Mouse (Mus musculus): ENCODE measurements around the gene Tlr5.

Gene Tlr5

DNA sequence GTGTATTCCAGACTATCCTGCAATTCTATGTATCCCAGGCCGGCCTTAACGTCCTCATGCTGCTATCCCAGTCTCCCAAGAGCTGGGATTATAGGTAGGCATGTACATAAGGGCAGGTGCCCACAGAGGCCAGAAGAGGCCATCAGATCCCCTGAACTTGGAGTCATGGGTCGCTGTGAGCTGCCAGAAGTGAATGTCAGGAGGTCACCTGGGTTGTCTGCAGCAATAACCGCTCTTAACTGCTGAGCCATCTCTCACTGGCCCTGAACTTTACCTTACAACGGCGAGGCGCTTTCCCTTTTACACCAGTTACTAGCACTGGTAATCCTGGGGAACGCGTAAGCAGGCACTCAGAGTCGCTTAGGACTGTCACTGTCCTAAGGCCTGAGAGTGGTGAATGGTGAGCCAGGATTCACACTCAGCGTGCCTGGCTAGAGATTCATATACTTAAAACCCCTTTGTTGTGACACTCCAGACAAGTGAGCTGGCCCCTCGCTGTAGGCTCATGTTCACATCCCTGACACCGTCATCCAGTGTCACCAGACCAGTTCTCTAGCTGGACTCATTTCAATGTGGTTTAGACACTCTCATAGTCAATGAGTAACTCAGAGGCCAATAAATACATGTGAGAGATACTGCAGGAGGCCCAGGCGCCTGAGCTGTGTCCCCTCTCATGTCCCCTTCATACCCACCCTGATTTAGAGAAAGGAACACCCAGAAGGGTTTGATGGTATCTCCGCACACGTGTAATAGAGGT, 2.6 kb downstream of the Tlr5 start:
- Histone ChIP-seq H3K27me3 (ENCODE audit: insufficient read depth, low read length) (peaks cover 70% of the 10 kb centered on the region), H3K9me3 (ENCODE audit: low read length) (no peaks in the 10 kb centered on the region), H3K4me3 (replicated peaks; ENCODE audit: low read length) (no peak overlapping the region), H3K4me1 (replicated peaks; ENCODE audit: low read depth, low read length) (peaks cover 66% of the 10 kb centered on the region), H3K36me3 (ENCODE audit: insufficient read depth, low read length) (no peaks in the 10 kb centered on the region)
- no peak for TF ChIP-seq CTCF (conservative IDR thresholded peaks at IDR 0.05; ENCODE audit: low read length)
- TF ChIP-seq NANOG (IDR thresholded peaks at IDR 0.05; ENCODE audit: borderline replicate concordance, low read length): no peak
- TF ChIP-seq POU5F1 (IDR thresholded peaks at IDR 0.05; ENCODE audit: borderline replicate concordance, low read length): no peak

DNA sequence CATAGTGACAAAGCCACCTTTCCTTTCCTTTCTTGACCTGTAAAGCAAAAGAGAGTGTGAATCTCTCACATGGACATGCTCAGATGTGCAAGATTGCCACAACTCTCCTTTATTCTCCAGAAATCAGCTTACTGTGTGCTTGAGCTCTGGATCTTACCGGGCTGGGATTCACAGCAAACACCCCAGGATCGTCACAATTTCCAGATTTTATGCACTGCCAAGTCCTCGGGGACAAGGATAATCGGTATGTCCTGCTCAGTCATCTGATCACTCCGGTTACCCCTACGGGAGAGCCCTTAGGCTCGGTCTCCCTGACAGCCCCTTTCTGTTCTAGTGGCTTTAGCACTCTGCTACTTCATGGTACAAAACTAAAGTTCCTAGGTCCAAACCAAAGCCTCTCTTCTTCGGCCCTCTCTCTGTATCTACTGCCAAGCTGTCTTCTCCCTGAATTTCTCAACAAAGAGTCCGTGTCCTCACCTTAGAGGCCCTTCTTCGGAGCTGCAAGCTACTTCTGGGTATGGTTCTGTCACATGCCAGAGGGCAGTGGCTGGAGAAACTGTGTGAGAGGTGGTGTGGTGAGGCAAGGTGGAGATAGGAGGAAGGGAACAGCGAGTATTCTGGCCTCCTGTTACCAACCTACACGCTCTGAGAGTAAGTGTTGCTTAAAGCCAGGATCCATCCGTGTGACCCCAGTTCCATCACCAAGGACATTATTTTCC, 3.4 kb downstream of the Tlr5 start:
- H3K4me3 ChIP-seq (replicated peaks; ENCODE audit: low read length): no peak overlapping the region
- H3K4me1 ChIP-seq (replicated peaks; ENCODE audit: low read depth, low read length): peaks cover 71% of the 10 kb centered on the region
- TF ChIP-seq CTCF (conservative IDR thresholded peaks at IDR 0.05; ENCODE audit: low read length) (no peak), POU5F1 (IDR thresholded peaks at IDR 0.05; ENCODE audit: borderline replicate concordance, low read length) (no peak), NANOG (IDR thresholded peaks at IDR 0.05; ENCODE audit: borderline replicate concordance, low read length) (no peak)
- H3K9me3 ChIP-seq (ENCODE audit: low read length): no peaks in the 10 kb centered on the region
- H3K27me3 ChIP-seq (ENCODE audit: insufficient read depth, low read length): peaks cover 68% of the 10 kb centered on the region
- H3K36me3 ChIP-seq (ENCODE audit: insufficient read depth, low read length): no peaks in the 10 kb centered on the region

DNA sequence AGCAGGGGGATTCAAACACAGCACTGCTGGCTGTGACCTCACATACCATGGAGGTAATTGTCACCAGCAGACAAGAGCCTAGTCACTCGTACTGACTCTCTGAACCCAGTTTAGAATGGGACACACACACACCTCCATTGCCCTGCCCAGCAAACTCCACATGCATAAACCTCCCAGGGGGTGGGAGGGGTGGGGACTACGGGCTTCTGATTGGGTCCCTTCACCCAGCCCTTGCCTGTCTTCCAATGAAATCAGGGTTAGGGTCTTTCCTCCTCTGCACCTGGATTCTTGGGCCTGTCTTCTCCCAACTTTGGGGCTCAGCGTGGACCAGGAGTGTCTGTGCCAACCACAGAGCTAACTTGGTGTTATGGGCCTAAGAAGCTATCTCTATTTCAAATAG, 4.2 kb downstream of the Tlr5 start:
- Histone ChIP-seq H3K36me3 (ENCODE audit: insufficient read depth, low read length) (no peaks in the 10 kb centered on the region), H3K27me3 (ENCODE audit: insufficient read depth, low read length) (peaks cover 64% of the 10 kb centered on the region), H3K4me1 (replicated peaks; ENCODE audit: low read depth, low read length) (peaks cover 71% of the 10 kb centered on the region), H3K9me3 (ENCODE audit: low read length) (no peaks in the 10 kb centered on the region), H3K4me3 (replicated peaks; ENCODE audit: low read length) (no peak overlapping the region)
- no peak for TF ChIP-seq POU5F1 (IDR thresholded peaks at IDR 0.05; ENCODE audit: borderline replicate concordance, low read length)
- TF ChIP-seq NANOG (IDR thresholded peaks at IDR 0.05; ENCODE audit: borderline replicate concordance, low read length): no peak
- TF ChIP-seq CTCF (conservative IDR thresholded peaks at IDR 0.05; ENCODE audit: low read length): no peak

DNA sequence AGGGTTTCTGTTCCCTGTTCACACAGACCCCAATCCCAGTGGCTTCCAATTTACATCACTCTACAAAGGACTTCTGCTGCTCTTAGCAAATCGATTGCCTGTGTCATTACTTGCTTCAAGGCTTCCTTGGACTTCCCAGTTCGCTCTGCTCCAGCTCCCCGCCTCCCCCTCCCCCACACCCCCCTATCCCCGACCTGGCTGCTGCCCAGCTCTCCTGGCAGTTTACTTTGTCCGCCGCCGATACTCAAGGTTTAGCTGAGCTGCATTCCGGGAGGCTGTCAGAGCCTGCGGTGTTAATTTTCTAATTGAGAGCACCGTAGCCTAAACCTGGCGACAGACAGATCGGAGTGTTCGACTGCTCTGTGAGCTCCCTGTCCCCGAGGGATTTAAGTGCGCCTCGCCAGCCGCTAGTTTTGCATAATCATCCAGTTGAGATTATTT, 4.7 kb downstream of the Tlr5 start:
- TF ChIP-seq POU5F1 (IDR thresholded peaks at IDR 0.05; ENCODE audit: borderline replicate concordance, low read length) (no peak), NANOG (IDR thresholded peaks at IDR 0.05; ENCODE audit: borderline replicate concordance, low read length) (no peak), CTCF (conservative IDR thresholded peaks at IDR 0.05; ENCODE audit: low read length) (no peak)
- H3K4me3 ChIP-seq (replicated peaks; ENCODE audit: low read length): peak overlapping the region; percentile 63
- peaks cover 59% of the 10 kb centered on the region for H3K27me3 ChIP-seq (ENCODE audit: insufficient read depth, low read length)
- H3K36me3 ChIP-seq (ENCODE audit: insufficient read depth, low read length): no peaks in the 10 kb centered on the region
- H3K4me1 ChIP-seq (replicated peaks; ENCODE audit: low read depth, low read length): peaks cover 73% of the 10 kb centered on the region
- no peaks in the 10 kb centered on the region for H3K9me3 ChIP-seq (ENCODE audit: low read length)

DNA sequence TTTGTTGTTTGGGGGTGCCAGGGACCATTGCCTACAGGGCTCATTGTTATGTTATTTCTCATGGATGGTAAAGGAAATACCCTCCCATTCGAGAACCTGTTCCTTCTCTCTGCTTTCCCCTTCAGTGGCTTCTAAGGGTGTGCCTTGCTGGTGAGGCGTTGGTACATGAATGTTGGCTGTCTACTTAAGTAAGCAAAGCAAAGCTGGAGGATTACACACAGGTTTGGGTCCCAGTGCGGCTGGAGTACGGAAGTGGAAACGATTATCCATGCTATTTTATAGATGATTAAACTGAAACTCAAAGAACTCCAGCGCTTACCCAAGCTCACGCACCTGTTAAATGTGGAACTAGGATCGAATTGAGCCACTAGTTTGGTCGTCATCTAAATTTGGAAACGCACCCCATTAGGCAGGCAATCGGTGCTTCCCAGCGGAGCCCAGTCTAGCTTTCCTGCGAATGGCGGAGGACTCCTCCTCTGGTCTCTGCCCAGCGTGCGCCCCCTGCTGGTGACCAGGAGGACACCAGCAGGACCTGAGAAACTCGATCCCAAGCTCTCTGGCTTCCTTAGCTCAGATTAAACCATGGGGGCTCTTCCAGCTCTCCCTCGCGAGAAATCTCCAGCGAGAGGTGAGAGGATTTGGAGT, 5.3 kb downstream of the Tlr5 start:
- TF ChIP-seq CTCF (conservative IDR thresholded peaks at IDR 0.05; ENCODE audit: low read length): peak; percentile 87
- no peak for TF ChIP-seq POU5F1 (IDR thresholded peaks at IDR 0.05; ENCODE audit: borderline replicate concordance, low read length)
- Histone ChIP-seq H3K27me3 (ENCODE audit: insufficient read depth, low read length) (peaks cover 52% of the 10 kb centered on the region), H3K4me1 (replicated peaks; ENCODE audit: low read depth, low read length) (peaks cover 73% of the 10 kb centered on the region), H3K9me3 (ENCODE audit: low read length) (no peaks in the 10 kb centered on the region), H3K4me3 (replicated peaks; ENCODE audit: low read length) (peak overlapping the region; percentile 63), H3K36me3 (ENCODE audit: insufficient read depth, low read length) (no peaks in the 10 kb centered on the region)

DNA sequence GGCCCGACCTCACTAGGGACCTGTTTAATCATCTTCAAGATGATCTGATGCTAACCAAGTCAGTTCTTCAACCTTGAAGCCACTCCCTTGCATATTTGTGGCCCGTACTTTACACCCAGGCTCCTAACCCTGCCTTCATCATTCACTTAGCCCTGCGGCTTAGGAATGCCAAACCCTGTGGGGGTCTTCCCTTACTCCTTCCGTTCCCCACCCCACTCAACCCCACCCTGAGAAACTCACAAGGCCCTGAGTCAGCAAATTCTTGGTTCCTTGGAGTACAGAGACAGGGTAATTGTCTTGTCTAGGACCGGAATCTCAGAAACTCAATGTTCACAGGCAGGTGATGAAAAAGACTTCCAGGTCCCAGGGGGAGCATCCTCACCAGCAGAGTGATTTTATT, 6.5 kb downstream of the Tlr5 start:
- TF ChIP-seq POU5F1 (IDR thresholded peaks at IDR 0.05; ENCODE audit: borderline replicate concordance, low read length) (no peak), CTCF (conservative IDR thresholded peaks at IDR 0.05; ENCODE audit: low read length) (no peak), NANOG (IDR thresholded peaks at IDR 0.05; ENCODE audit: borderline replicate concordance, low read length) (no peak)
- no peaks in the 10 kb centered on the region for H3K36me3 ChIP-seq (ENCODE audit: insufficient read depth, low read length)
- H3K27me3 ChIP-seq (ENCODE audit: insufficient read depth, low read length): peaks cover 41% of the 10 kb centered on the region
- no peak overlapping the region for H3K4me3 ChIP-seq (replicated peaks; ENCODE audit: low read length)
- no peaks in the 10 kb centered on the region for H3K9me3 ChIP-seq (ENCODE audit: low read length)
- H3K4me1 ChIP-seq (replicated peaks; ENCODE audit: low read depth, low read length): peaks cover 69% of the 10 kb centered on the region

DNA sequence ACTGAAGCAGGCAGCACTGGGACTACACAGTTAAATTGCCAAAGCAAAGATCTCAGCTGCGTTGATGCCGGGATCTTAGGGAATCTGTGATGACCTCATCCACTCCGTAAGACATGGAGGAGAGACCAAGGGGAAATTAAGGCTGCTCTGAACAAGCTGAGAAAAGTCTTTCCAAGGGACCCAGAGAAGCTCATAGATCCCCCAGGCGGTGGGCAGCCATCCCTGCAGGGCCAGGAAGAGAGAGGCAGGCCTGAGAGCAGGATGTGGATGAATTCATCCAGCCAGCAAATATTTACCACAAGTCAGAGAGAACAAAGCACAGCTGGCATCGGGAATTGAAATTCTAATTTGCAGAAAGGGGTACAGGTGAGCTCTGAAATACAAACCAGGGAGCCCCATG, 8.7 kb downstream of the Tlr5 start:
- H3K36me3 ChIP-seq (ENCODE audit: insufficient read depth, low read length): no peaks in the 10 kb centered on the region
- H3K27me3 ChIP-seq (ENCODE audit: insufficient read depth, low read length): peaks cover 18% of the 10 kb centered on the region
- TF ChIP-seq NANOG (IDR thresholded peaks at IDR 0.05; ENCODE audit: borderline replicate concordance, low read length) (no peak), POU5F1 (IDR thresholded peaks at IDR 0.05; ENCODE audit: borderline replicate concordance, low read length) (no peak), CTCF (conservative IDR thresholded peaks at IDR 0.05; ENCODE audit: low read length) (no peak)
- H3K9me3 ChIP-seq (ENCODE audit: low read length): no peaks in the 10 kb centered on the region
- no peak overlapping the region for H3K4me3 ChIP-seq (replicated peaks; ENCODE audit: low read length)
- peaks cover 63% of the 10 kb centered on the region for H3K4me1 ChIP-seq (replicated peaks; ENCODE audit: low read depth, low read length)

DNA sequence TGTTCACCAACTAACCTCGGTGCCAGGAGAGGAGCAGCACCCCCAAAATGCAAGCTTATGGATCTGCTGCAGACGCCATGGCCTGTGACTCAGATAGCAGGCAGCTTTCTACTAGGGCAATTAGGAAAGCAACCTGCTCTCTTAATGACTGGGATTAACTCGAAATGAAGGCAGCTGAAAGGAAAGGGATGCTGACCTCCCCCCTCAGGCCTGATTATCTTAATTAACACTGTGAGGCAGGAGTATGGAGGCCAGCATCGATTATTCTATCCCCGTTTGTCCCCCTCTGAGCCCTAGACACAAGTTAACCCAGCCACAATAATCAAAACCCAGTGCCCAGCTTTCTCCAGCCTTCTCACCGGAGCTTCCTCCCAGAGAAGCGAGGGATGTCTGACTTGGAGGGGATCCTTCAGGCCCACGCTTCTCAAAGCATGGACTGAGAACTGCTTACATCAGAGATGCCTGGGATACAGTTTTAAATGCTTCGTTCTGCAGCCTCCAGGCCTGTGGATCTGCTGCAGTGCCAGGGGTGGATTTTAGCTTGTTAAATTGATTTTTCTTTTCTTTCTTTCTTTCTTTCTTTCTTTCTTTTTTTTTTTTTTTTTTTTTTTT, 10.4 kb downstream of the Tlr5 start:
- no peaks in the 10 kb centered on the region for H3K9me3 ChIP-seq (ENCODE audit: low read length)
- peaks cover 48% of the 10 kb centered on the region for H3K4me1 ChIP-seq (replicated peaks; ENCODE audit: low read depth, low read length)
- H3K4me3 ChIP-seq (replicated peaks; ENCODE audit: low read length): no peak overlapping the region
- peaks cover 5% of the 10 kb centered on the region; the same call in 1 of the 2 replicates for H3K27me3 ChIP-seq (ENCODE audit: insufficient read depth, low read length)
- TF ChIP-seq POU5F1 (IDR thresholded peaks at IDR 0.05; ENCODE audit: borderline replicate concordance, low read length) (no peak), NANOG (IDR thresholded peaks at IDR 0.05; ENCODE audit: borderline replicate concordance, low read length) (no peak), CTCF (conservative IDR thresholded peaks at IDR 0.05; ENCODE audit: low read length) (no peak)
- no peaks in the 10 kb centered on the region for H3K36me3 ChIP-seq (ENCODE audit: insufficient read depth, low read length)
